Mouse (Mus musculus): ENCODE measurements around the gene Slc44a5. TPM values are rescaled to one million over a fixed set of nuclear protein-coding genes. Genes with fewer than 3 reads are reported as not detected.

The Slc44a5 gene
- polyA plus RNA-seq, 1 experiment from 2014 or later: 9.2 TPM

DNA sequence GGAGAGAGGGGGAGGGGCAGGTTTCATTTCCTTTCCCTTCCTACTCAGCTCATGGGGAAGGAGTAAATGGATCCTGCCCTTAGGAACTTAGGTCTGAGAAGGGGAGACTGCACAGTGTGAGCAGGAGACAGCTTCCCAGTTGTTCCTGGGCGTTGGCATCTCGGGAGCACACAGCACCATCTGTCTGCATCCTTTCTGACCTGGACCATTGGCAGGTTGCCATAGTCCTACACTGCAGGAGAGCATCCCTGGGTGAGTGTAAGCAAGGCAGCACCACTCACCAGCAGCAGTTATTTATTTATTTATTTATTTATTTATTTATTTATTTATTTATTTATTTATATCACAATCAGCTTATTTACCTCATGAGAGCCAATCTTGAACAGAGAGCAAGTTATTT, 12.4 kb upstream of the Slc44a5 start:
- 44% methylated on average over 2 of the region's 2 CpGs for WGBS
- Histone ChIP-seq H3K27ac (ENCODE audit: low read depth, low read length) (no peak overlapping the region), H3K9ac (replicated peaks; ENCODE audit: low read depth, low read length) (no peak overlapping the region), H3K4me2 (ENCODE audit: low read depth, low read length) (no peak overlapping the region), H3K36me3 (ENCODE audit: control insufficient read depth, insufficient read depth, low read length) (no peaks in the 10 kb centered on the region), H3K27me3 (ENCODE audit: control insufficient read depth, insufficient read depth, low read length) (no peaks in the 10 kb centered on the region), H3K4me3 (ENCODE audit: low read depth, low read length) (no peak overlapping the region), H3K4me1 (ENCODE audit: control insufficient read depth, insufficient read depth, low read length) (no peaks in the 10 kb centered on the region; the same call in 1 of the 2 replicates), H3K9me3 (ENCODE audit: control insufficient read depth, low read length) (no peaks in the 10 kb centered on the region)
- ATAC-seq (ENCODE audit: low read depth): 0 out of 2 replicates have a peak, but pooled peaks have one; percentile 25

- Histone ChIP-seq H3K9me3 (ENCODE audit: control insufficient read depth, low read length) (no peaks in the 10 kb centered on the region), H3K36me3 (ENCODE audit: control insufficient read depth, insufficient read depth, low read length) (no peaks in the 10 kb centered on the region), H3K9ac (replicated peaks; ENCODE audit: low read depth, low read length) (no peak overlapping the region), H3K4me2 (ENCODE audit: low read depth, low read length) (no peak overlapping the region), H3K27ac (ENCODE audit: low read depth, low read length) (no peak overlapping the region), H3K27me3 (ENCODE audit: control insufficient read depth, insufficient read depth, low read length) (no peaks in the 10 kb centered on the region), H3K4me1 (ENCODE audit: control insufficient read depth, insufficient read depth, low read length) (no peaks in the 10 kb centered on the region; the same call in 1 of the 2 replicates), H3K4me3 (ENCODE audit: low read depth, low read length) (no peak overlapping the region)
- ATAC-seq (ENCODE audit: low read depth): no peak
- WGBS: 75% methylated on average over 6 of the region's 6 CpGs
Observed at GRCm38 (mm10) chr3:153961632-153962389, 11.4 kb upstream of the Slc44a5 start.

DNA sequence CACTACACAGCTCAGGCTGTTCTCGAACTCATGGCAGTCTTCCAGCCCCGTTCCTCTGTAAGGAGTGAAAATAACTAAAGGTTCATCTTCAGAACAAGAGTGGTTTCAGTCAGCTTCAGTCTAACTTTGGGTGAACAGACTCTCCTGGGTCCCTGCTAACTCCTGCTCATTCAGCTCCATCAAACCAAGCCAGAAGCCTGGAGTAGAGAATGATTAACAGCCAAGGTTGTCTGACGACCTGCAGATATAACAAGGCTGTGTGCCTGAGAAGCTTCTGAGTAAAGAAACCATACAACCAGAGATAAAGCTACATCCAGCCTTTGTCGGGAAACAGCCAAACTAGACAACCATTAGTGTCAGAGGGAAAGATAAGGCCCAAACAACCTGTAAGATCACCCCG, 5.8 kb upstream of the Slc44a5 start:
- 86% methylated on average over 5 of the region's 5 CpGs for WGBS
- Histone ChIP-seq H3K27me3 (ENCODE audit: control insufficient read depth, insufficient read depth, low read length) (no peaks in the 10 kb centered on the region), H3K4me3 (ENCODE audit: low read depth, low read length) (no peak overlapping the region), H3K36me3 (ENCODE audit: control insufficient read depth, insufficient read depth, low read length) (no peaks in the 10 kb centered on the region), H3K4me2 (ENCODE audit: low read depth, low read length) (no peak overlapping the region), H3K9me3 (ENCODE audit: control insufficient read depth, low read length) (no peaks in the 10 kb centered on the region), H3K27ac (ENCODE audit: low read depth, low read length) (no peak overlapping the region), H3K4me1 (ENCODE audit: control insufficient read depth, insufficient read depth, low read length) (no peaks in the 10 kb centered on the region), H3K9ac (replicated peaks; ENCODE audit: low read depth, low read length) (no peak overlapping the region)
- ATAC-seq (ENCODE audit: low read depth): no peak

- 40% methylated on average over 4 of the region's 4 CpGs for WGBS
- Histone ChIP-seq H3K4me2 (ENCODE audit: low read depth, low read length) (no peak overlapping the region), H3K27ac (ENCODE audit: low read depth, low read length) (no peak overlapping the region), H3K27me3 (ENCODE audit: control insufficient read depth, insufficient read depth, low read length) (no peaks in the 10 kb centered on the region), H3K36me3 (ENCODE audit: control insufficient read depth, insufficient read depth, low read length) (no peaks in the 10 kb centered on the region), H3K4me3 (ENCODE audit: low read depth, low read length) (no peak overlapping the region), H3K9ac (replicated peaks; ENCODE audit: low read depth, low read length) (no peak overlapping the region), H3K4me1 (ENCODE audit: control insufficient read depth, insufficient read depth, low read length) (no peaks in the 10 kb centered on the region), H3K9me3 (ENCODE audit: control insufficient read depth, low read length) (no peaks in the 10 kb centered on the region)
- ATAC-seq (ENCODE audit: low read depth): no peak
Observed at GRCm38 (mm10) chr3:153968549-153968948, 4.7 kb upstream of the Slc44a5 start.

- Histone ChIP-seq H3K4me2 (ENCODE audit: low read depth, low read length) (no peak overlapping the region), H3K36me3 (ENCODE audit: control insufficient read depth, insufficient read depth, low read length) (no peaks in the 10 kb centered on the region), H3K4me3 (ENCODE audit: low read depth, low read length) (no peak overlapping the region), H3K9ac (replicated peaks; ENCODE audit: low read depth, low read length) (no peak overlapping the region), H3K27me3 (ENCODE audit: control insufficient read depth, insufficient read depth, low read length) (no peaks in the 10 kb centered on the region), H3K27ac (ENCODE audit: low read depth, low read length) (no peak overlapping the region), H3K4me1 (ENCODE audit: control insufficient read depth, insufficient read depth, low read length) (0 out of 2 replicates have a peak, but pooled peaks cover under 1% of the 10 kb centered on the region), H3K9me3 (ENCODE audit: control insufficient read depth, low read length) (no peaks in the 10 kb centered on the region)
- no peak for ATAC-seq (ENCODE audit: low read depth)
- WGBS: 88% methylated on average over 4 of the region's 4 CpGs
Observed at GRCm38 (mm10) chr3:153969451-153969850, 3.8 kb upstream of the Slc44a5 start.

GRCm38 (mm10) chr3:153973949-153974760, 919 bp downstream of the Slc44a5 start:
- Histone ChIP-seq H3K4me3 (ENCODE audit: low read depth, low read length) (peak overlapping the region; percentile 58), H3K27me3 (ENCODE audit: control insufficient read depth, insufficient read depth, low read length) (no peaks in the 10 kb centered on the region), H3K4me2 (ENCODE audit: low read depth, low read length) (peak overlapping the region; percentile 98), H3K9ac (replicated peaks; ENCODE audit: low read depth, low read length) (peak overlapping the region; percentile 69), H3K27ac (ENCODE audit: low read depth, low read length) (no peak overlapping the region), H3K9me3 (ENCODE audit: control insufficient read depth, low read length) (no peaks in the 10 kb centered on the region), H3K36me3 (ENCODE audit: control insufficient read depth, insufficient read depth, low read length) (no peaks in the 10 kb centered on the region), H3K4me1 (ENCODE audit: control insufficient read depth, insufficient read depth, low read length) (0 out of 2 replicates have a peak, but pooled peaks cover 6% of the 10 kb centered on the region)
- peak; percentile 44 for ATAC-seq (ENCODE audit: low read depth)
- WGBS: 4% methylated on average over 21 of the region's 21 CpGs

DNA sequence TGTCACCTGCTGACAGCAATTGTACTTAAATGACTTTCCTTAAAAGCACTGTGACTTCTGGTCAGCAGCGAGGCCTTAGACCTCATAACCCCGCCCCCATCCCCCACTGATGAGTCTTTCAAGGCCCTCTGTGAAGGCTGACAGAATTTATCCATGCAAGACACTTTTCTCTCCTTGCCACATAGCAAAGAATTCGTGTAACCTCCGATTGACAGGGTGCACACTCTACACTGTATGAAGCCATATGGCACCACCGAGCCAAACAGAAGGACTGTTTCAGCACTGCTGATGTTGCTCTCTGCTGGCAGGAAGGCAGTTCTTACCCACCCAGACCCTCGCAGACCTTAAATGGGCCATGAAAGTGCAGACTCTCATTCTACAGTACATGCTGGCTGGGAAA, 1.8 kb downstream of the Slc44a5 start:
- no peak overlapping the region; the same call in 1 of the 2 replicates for H3K9ac ChIP-seq (replicated peaks; ENCODE audit: low read depth, low read length)
- ATAC-seq (ENCODE audit: low read depth): peak; percentile 20; the same call in 1 of the 2 replicates
- peak overlapping the region; percentile 58; the same call in 1 of the 2 replicates for H3K4me3 ChIP-seq (ENCODE audit: low read depth, low read length)
- H3K36me3 ChIP-seq (ENCODE audit: control insufficient read depth, insufficient read depth, low read length): no peaks in the 10 kb centered on the region
- H3K9me3 ChIP-seq (ENCODE audit: control insufficient read depth, low read length): no peaks in the 10 kb centered on the region
- WGBS: 5% methylated on average over 6 of the region's 6 CpGs
- H3K27me3 ChIP-seq (ENCODE audit: control insufficient read depth, insufficient read depth, low read length): no peaks in the 10 kb centered on the region
- 0 out of 2 replicates have a peak, but pooled peaks cover 6% of the 10 kb centered on the region for H3K4me1 ChIP-seq (ENCODE audit: control insufficient read depth, insufficient read depth, low read length)
- no peak overlapping the region for H3K27ac ChIP-seq (ENCODE audit: low read depth, low read length)
- H3K4me2 ChIP-seq (ENCODE audit: low read depth, low read length): peak overlapping the region; percentile 98

DNA sequence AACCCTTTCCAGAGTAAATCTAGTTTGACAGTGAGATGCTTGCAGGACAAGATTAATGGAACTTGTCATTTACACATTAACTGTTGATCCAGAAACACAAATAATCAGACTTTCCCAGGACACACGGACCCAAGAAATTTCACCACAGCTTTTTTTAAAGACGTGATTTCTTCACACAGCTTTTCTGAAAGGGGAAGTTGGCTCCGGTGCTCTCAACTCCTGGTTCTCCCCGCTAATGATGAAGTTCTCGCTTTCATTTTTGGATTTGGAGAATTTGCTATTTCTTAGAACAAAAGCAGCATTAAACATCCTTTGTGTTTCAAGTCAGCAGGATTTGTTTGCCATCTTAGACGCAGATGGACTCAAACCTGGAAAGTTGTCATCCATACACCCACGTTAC, 2.6 kb downstream of the Slc44a5 start:
- Histone ChIP-seq H3K4me3 (ENCODE audit: low read depth, low read length) (no peak overlapping the region), H3K9me3 (ENCODE audit: control insufficient read depth, low read length) (no peaks in the 10 kb centered on the region), H3K9ac (replicated peaks; ENCODE audit: low read depth, low read length) (no peak overlapping the region), H3K27me3 (ENCODE audit: control insufficient read depth, insufficient read depth, low read length) (no peaks in the 10 kb centered on the region), H3K27ac (ENCODE audit: low read depth, low read length) (no peak overlapping the region), H3K4me2 (ENCODE audit: low read depth, low read length) (no peak overlapping the region), H3K4me1 (ENCODE audit: control insufficient read depth, insufficient read depth, low read length) (0 out of 2 replicates have a peak, but pooled peaks cover 6% of the 10 kb centered on the region), H3K36me3 (ENCODE audit: control insufficient read depth, insufficient read depth, low read length) (no peaks in the 10 kb centered on the region)
- no peak for ATAC-seq (ENCODE audit: low read depth)
- WGBS: 83% methylated on average over 7 of the region's 7 CpGs

DNA sequence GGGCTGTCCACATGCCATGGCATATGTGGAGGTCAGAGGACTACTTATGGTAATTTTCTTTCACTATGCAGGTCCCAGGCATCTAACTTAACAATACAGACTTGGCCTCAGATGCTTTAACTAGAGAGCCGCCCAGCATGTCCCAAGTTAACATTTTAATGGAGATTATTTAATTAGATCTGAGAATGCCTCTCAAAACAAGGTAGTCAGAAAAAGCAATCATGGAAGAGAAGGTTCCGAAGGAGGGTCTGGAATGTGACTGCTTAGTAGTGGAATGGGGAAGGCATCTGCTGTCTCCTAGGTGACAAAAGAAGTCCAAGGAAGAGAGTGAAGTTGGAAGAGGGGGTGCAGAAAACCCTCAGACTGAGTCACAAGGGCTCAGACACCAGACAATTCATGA, 7.4 kb downstream of the Slc44a5 start:
- WGBS: 48% methylated on average over 2 of the region's 2 CpGs
- Histone ChIP-seq H3K27ac (ENCODE audit: low read depth, low read length) (no peak overlapping the region), H3K4me1 (ENCODE audit: control insufficient read depth, insufficient read depth, low read length) (no peaks in the 10 kb centered on the region), H3K4me2 (ENCODE audit: low read depth, low read length) (no peak overlapping the region), H3K27me3 (ENCODE audit: control insufficient read depth, insufficient read depth, low read length) (no peaks in the 10 kb centered on the region), H3K9me3 (ENCODE audit: control insufficient read depth, low read length) (no peaks in the 10 kb centered on the region), H3K9ac (replicated peaks; ENCODE audit: low read depth, low read length) (no peak overlapping the region), H3K36me3 (ENCODE audit: control insufficient read depth, insufficient read depth, low read length) (no peaks in the 10 kb centered on the region), H3K4me3 (ENCODE audit: low read depth, low read length) (no peak overlapping the region)
- no peak for ATAC-seq (ENCODE audit: low read depth)
